Comparison of ENCODE assay signal across 16 mouse cellular contexts in genomic region chr3:42783478-42783877, GRCm38 (mm10).
"Had no signal": no experiment of that assay in that cellular context is flagged by ENCODE, and none has a peak within 500 bp of the region (broad histone marks: within the 10 kb centered on the region; RNA-seq: fewer than 3 reads in every experiment).

No protein-coding gene starts in this region.

- H3K27ac ChIP-seq: lung, embryonic 15.5 days; macrophage; midbrain, embryonic 13.5 days; midbrain, embryonic 15.5 days; neural tube, embryonic 12.5 days; stomach, embryonic 15.5 days; stomach, postnatal 0 days had no signal

- H3K4me3 ChIP-seq: lung, embryonic 15.5 days; megakaryocyte, embryonic 14.5 days; midbrain, embryonic 13.5 days; midbrain, embryonic 15.5 days; neural tube, embryonic 12.5 days; stomach, embryonic 15.5 days had no signal

- H3K36me3 ChIP-seq: lung, embryonic 15.5 days; midbrain, embryonic 13.5 days; midbrain, embryonic 15.5 days; neural tube, embryonic 12.5 days; stomach, embryonic 15.5 days had no signal

- H3K27me3 ChIP-seq: lung, embryonic 15.5 days; megakaryocyte, embryonic 14.5 days; midbrain, embryonic 13.5 days; midbrain, embryonic 15.5 days; neural tube, embryonic 12.5 days; stomach, embryonic 15.5 days had no signal

- H3K4me1 ChIP-seq: lung, embryonic 15.5 days; megakaryocyte, embryonic 14.5 days; midbrain, embryonic 13.5 days; midbrain, embryonic 15.5 days; neural tube, embryonic 12.5 days; stomach, embryonic 15.5 days had no signal

- ATAC-seq: liver, postnatal 0 days; lung, postnatal 0 days; midbrain, embryonic 13.5 days; midbrain, embryonic 15.5 days had no signal

- DNase-seq: liver, postnatal 0 days; lung, adult 2 months; lung, postnatal 14 days; lung, postnatal 36 days; right cerebral cortex, postnatal 14 days; thymus, postnatal 14 days; thymus, postnatal 36 days had no signal
